Mouse (Mus musculus) thymus, adult 2 months (tissue): ENCODE data around the gene Lce3b.

Experiments used
- CTCF ChIP-seq: fragments of 200-500 bp; IDR thresholded peaks from 2 replicates; pipeline ENCODE4 v1.5.1; 2012; ENCODE audit warnings: mild to moderate bottlenecking, control low read depth, low read length, moderate library complexity, borderline replicate concordance; ENCODE audit not compliant: control insufficient read depth, poor library complexity, insufficient read depth; ENCODE audit errors: extremely low read depth
- POLR2A ChIP-seq: fragments of 200-500 bp; IDR thresholded peaks from 2 replicates; pipeline ENCODE4 v1.6.1; 2012; ENCODE audit warnings: mild to moderate bottlenecking, low read length, control low read depth, moderate library complexity; ENCODE audit not compliant: control insufficient read depth, poor library complexity, insufficient read depth; ENCODE audit errors: extremely low read depth

GRCm38 (mm10) chr3:92920364-92920763 is 12.4 kb upstream of the Lce3b start:
- TF ChIP-seq CTCF = no peak
- TF ChIP-seq POLR2A = no peak
